Mouse (Mus musculus) stomach, embryonic 14.5 days (tissue): Measurements from ENCODE around the gene Mindy3. TPM values are rescaled to one million over a fixed set of nuclear protein-coding genes. Genes with fewer than 3 reads are reported as not detected.

Experiments
- ATAC-seq: fragments of 200-750 bp; cut with Nextera tagmentation; 2 replicates; pipeline ENCODE4 v1.8.0; 2017; ENCODE audit warnings: low read depth, moderate TSS enrichment; ENCODE audit not compliant: insufficient number of reproducible peaks, insufficient read depth, low FRiP score
- H3K27ac ChIP-seq: fragments of 300-500 bp; sonication (generic); 2 replicates; pipeline ENCODE4 v1.5.1; 2014; ENCODE audit warnings: mild to moderate bottlenecking, low read length, moderate library complexity, mixed read lengths
- H3K27me3 ChIP-seq: fragments of 300-500 bp; sonication (generic); 2 replicates; pipeline ENCODE4 v1.6.1; 2014; ENCODE audit warnings: low read length, control low read depth, mixed read lengths; ENCODE audit not compliant: control insufficient read depth, insufficient read depth
- H3K36me3 ChIP-seq: fragments of 300-500 bp; sonication (generic); 2 replicates; pipeline ENCODE4 v1.6.1; 2014; ENCODE audit warnings: mild to moderate bottlenecking, control low read depth, low read length, moderate library complexity, mixed read lengths; ENCODE audit not compliant: control insufficient read depth, insufficient read depth
- H3K4me1 ChIP-seq: fragments of 300-500 bp; sonication (generic); 2 replicates; pipeline ENCODE4 v1.6.1; 2014; ENCODE audit warnings: low read length, control low read depth, mixed read lengths; ENCODE audit not compliant: control insufficient read depth, insufficient read depth
- H3K4me2 ChIP-seq: fragments of 300-500 bp; sonication (generic); replicated peaks from 2 replicates; pipeline ENCODE4 v1.6.1; 2014; ENCODE audit warnings: low read depth, low read length, control low read depth
- H3K4me3 ChIP-seq: fragments of 300-500 bp; sonication (generic); 2 replicates; pipeline ENCODE4 v1.5.1; 2014; ENCODE audit warnings: low read depth, low read length, control low read depth
- H3K9ac ChIP-seq: fragments of 300-500 bp; sonication (generic); replicated peaks from 2 replicates; pipeline ENCODE4 v1.6.1; 2014; ENCODE audit warnings: low read depth, mild to moderate bottlenecking, control low read depth, low read length, moderate library complexity, mixed read lengths
- H3K9me3 ChIP-seq: fragments of 300-500 bp; sonication (generic); 2 replicates; pipeline ENCODE4 v1.6.1; 2016; ENCODE audit warnings: low read depth, low read length, control low read depth; ENCODE audit not compliant: control insufficient read depth
- WGBS: fragments of 180-500 bp; shearing (Covaris S2); extraction: QIAGEN DNeasy Blood & Tissue Kit; methylation state at CpG from one replicate; pipeline ENCODE4 v1.1.7; 2014; 5-methylcytosine and 5-hydroxymethylcytosine counted together
- polyA plus RNA-seq: library from polyadenylated mRNA; unstranded; fragments of >200 nt; fragmentation: Nextera tagmentation; extraction: Ambion mirVana; gene quantifications from 2 replicates; pipeline ENCODE4 v1.2.1, GENCODE M21; 2014

Mindy3 gene
- polyA plus RNA-seq, 1 experiment from 2014 or later = 32.5 TPM

GRCm38 (mm10) chr2:12308466-12308865 is 110.8 kb downstream of the Mindy3 start:
- H3K4me2 ChIP-seq = no peak overlapping the region
- no peaks in the 10 kb centered on the region for H3K9me3 ChIP-seq
- no peaks in the 10 kb centered on the region for H3K4me1 ChIP-seq
- H3K27me3 ChIP-seq = no peaks in the 10 kb centered on the region
- no peaks in the 10 kb centered on the region for H3K36me3 ChIP-seq
- no peak overlapping the region for H3K9ac ChIP-seq
- H3K27ac ChIP-seq = no peak overlapping the region
- H3K4me3 ChIP-seq = no peak overlapping the region
- ATAC-seq = no peak

- H3K4me1 ChIP-seq = no peaks in the 10 kb centered on the region
- H3K4me3 ChIP-seq = no peak overlapping the region
- ATAC-seq = no peak
- H3K9me3 ChIP-seq = no peaks in the 10 kb centered on the region
- H3K27ac ChIP-seq = no peak overlapping the region
- no peak overlapping the region for H3K4me2 ChIP-seq
- H3K27me3 ChIP-seq = no peaks in the 10 kb centered on the region
- no peak overlapping the region for H3K9ac ChIP-seq
- H3K36me3 ChIP-seq = no peaks in the 10 kb centered on the region
These were observed 112.0 kb downstream of the Mindy3 start for GRCm38 (mm10) chr2:12307311-12307710.

- H3K9me3 ChIP-seq = no peaks in the 10 kb centered on the region
- H3K27ac ChIP-seq = no peak overlapping the region
- H3K4me2 ChIP-seq = no peak overlapping the region
- 51% methylated on average over 9 of the region's 9 CpGs for WGBS
- no peaks in the 10 kb centered on the region for H3K27me3 ChIP-seq
- ATAC-seq = no peak
- H3K4me3 ChIP-seq = no peak overlapping the region
- H3K9ac ChIP-seq = no peak overlapping the region
- H3K36me3 ChIP-seq = no peaks in the 10 kb centered on the region
- no peaks in the 10 kb centered on the region for H3K4me1 ChIP-seq
These were observed 114.1 kb downstream of the Mindy3 start for GRCm38 (mm10) chr2:12305064-12305650.

- no peaks in the 10 kb centered on the region for H3K36me3 ChIP-seq
- WGBS = under 1% methylated on average over 56 of the region's 56 CpGs
- H3K9me3 ChIP-seq = no peaks in the 10 kb centered on the region
- H3K4me2 ChIP-seq = peak within 1 kb of the TSS; percentile 76
- H3K27me3 ChIP-seq = no peaks in the 10 kb centered on the region
- ATAC-seq = peak; percentile 89
- no peaks in the 10 kb centered on the region for H3K4me1 ChIP-seq
- peak within 1 kb of the TSS; percentile 45 for H3K9ac ChIP-seq
- H3K4me3 ChIP-seq = peak within 1 kb of the TSS; percentile 64
- H3K27ac ChIP-seq = peak within 1 kb of the TSS; percentile 39; the same call in 1 of the 2 replicates
These were observed 117.7 kb downstream of the Mindy3 start, which contains the start of gene Itga8 for GRCm38 (mm10) chr2:12301431-12302170. TSS of gene Itga8 (minus strand) at chr2:12301922.

GRCm38 (mm10) chr2:12300449-12301228 is 118.6 kb downstream of the Mindy3 start:
- H3K9me3 ChIP-seq = no peaks in the 10 kb centered on the region
- peak overlapping the region; percentile 39; the same call in 1 of the 2 replicates for H3K27ac ChIP-seq
- 43% methylated on average over 15 of the region's 15 CpGs for WGBS

GRCm38 (mm10) chr2:12297287-12297686 is 122.0 kb downstream of the Mindy3 start:
- H3K36me3 ChIP-seq = no peaks in the 10 kb centered on the region
- H3K27me3 ChIP-seq = no peaks in the 10 kb centered on the region
- H3K27ac ChIP-seq = no peak overlapping the region
- ATAC-seq = no peak
- no peak overlapping the region for H3K4me2 ChIP-seq
- WGBS = 86% methylated on average over 5 of the region's 5 CpGs
- H3K4me3 ChIP-seq = no peak overlapping the region
- no peaks in the 10 kb centered on the region; the same call in 1 of the 2 replicates for H3K4me1 ChIP-seq
- H3K9ac ChIP-seq = no peak overlapping the region
- no peaks in the 10 kb centered on the region for H3K9me3 ChIP-seq

More at GRCm38 (mm10) chr2:12300449-12301228, 118.6 kb downstream of the Mindy3 start:
- H3K4me2 ChIP-seq = peak overlapping the region; percentile 76
- H3K36me3 ChIP-seq = no peaks in the 10 kb centered on the region
- no peaks in the 10 kb centered on the region for H3K27me3 ChIP-seq
- peak overlapping the region; percentile 64 for H3K4me3 ChIP-seq
- peak overlapping the region; percentile 45; the same call in 1 of the 2 replicates for H3K9ac ChIP-seq
- no peak for ATAC-seq
- no peaks in the 10 kb centered on the region for H3K4me1 ChIP-seq

Other genes starting within 250 kb of the Mindy3 start
- gene Itga8, start 117.5 kb downstream of the Mindy3 start, polyA plus RNA-seq = 24.7 and 26.5 TPM in 2 replicates